Comparison of ENCODE assay signal across 20 mouse cellular contexts in genomic region chr17:49785851-49786250, GRCm38 (mm10).
DNase-seq lines count a peak whose midpoint lies in the region; ATAC-seq and TF ChIP-seq lines count a peak whose summit lies in the region.
"Had no signal": no experiment of that assay in that cellular context is flagged by ENCODE, and none has a peak within 500 bp of the region (broad histone marks: within the 10 kb centered on the region; RNA-seq: fewer than 3 reads in every experiment).

No protein-coding gene starts in this region.

- no peak overlapping the region for H3K4me2 ChIP-seq in heart, embryonic 11.5 days
- no peak overlapping the region for H3K4me2 ChIP-seq in stomach, postnatal 0 days (replicated peaks; ENCODE audit: low read depth)
- H3K4me2 ChIP-seq: embryonic facial prominence, embryonic 13.5 days; embryonic facial prominence, embryonic 15.5 days; forebrain, embryonic 12.5 days; forebrain, embryonic 15.5 days had no signal

- H3K4me1 ChIP-seq in heart, embryonic 11.5 days (ENCODE audit: control insufficient read depth, insufficient read depth, low read length): no peaks in the 10 kb centered on the region; the same call in 1 of the 2 replicates
- H3K4me1 ChIP-seq in limb, embryonic 10.5 days: peaks cover 19% of the 10 kb centered on the region; the same call in 1 of the 2 replicates
- H3K4me1 ChIP-seq in stomach, postnatal 0 days (replicated peaks; ENCODE audit: control insufficient read depth, insufficient read depth): no peaks in the 10 kb centered on the region
- H3K4me1 ChIP-seq: embryonic facial prominence, embryonic 15.5 days; forebrain, embryonic 15.5 days had no signal

- no peak for TF ChIP-seq CTCF in stomach, postnatal 0 days (IDR thresholded peaks at IDR 0.05; ENCODE audit: low read depth)

- no peak for TF ChIP-seq EP300 in stomach, postnatal 0 days (optimal IDR thresholded peaks at IDR 0.05)

- no peak overlapping the region for H3K4me3 ChIP-seq in heart, embryonic 11.5 days (ENCODE audit: low read depth, low read length)
- no peak overlapping the region for H3K4me3 ChIP-seq in limb, embryonic 10.5 days
- no peak overlapping the region for H3K4me3 ChIP-seq in stomach, postnatal 0 days (ENCODE audit: low read depth, low read length)
- H3K4me3 ChIP-seq: embryonic facial prominence, embryonic 13.5 days; embryonic facial prominence, embryonic 15.5 days; forebrain, embryonic 12.5 days; forebrain, embryonic 15.5 days had no signal

- H3K9ac ChIP-seq in heart, embryonic 11.5 days (ENCODE audit: low read depth, low read length): no peak overlapping the region
- no peak overlapping the region for H3K9ac ChIP-seq in stomach, postnatal 0 days (ENCODE audit: low read length)
- H3K9ac ChIP-seq: embryonic facial prominence, embryonic 13.5 days; embryonic facial prominence, embryonic 15.5 days; forebrain, embryonic 12.5 days; forebrain, embryonic 15.5 days; forebrain, postnatal 0 days had no signal

- H3K9me3 ChIP-seq in heart, embryonic 11.5 days (replicated peaks; ENCODE audit: control insufficient read depth, low read length): no peaks in the 10 kb centered on the region
- no peaks in the 10 kb centered on the region for H3K9me3 ChIP-seq in limb, embryonic 10.5 days (replicated peaks)
- H3K9me3 ChIP-seq in stomach, postnatal 0 days (ENCODE audit: control insufficient read depth, low read length): no peaks in the 10 kb centered on the region
- H3K9me3 ChIP-seq: embryonic facial prominence, embryonic 13.5 days; embryonic facial prominence, embryonic 15.5 days; forebrain, embryonic 12.5 days; forebrain, embryonic 15.5 days had no signal

- no peaks in the 10 kb centered on the region for H3K36me3 ChIP-seq in heart, embryonic 11.5 days (ENCODE audit: control insufficient read depth, insufficient read depth, low read length)
- no peaks in the 10 kb centered on the region for H3K36me3 ChIP-seq in limb, embryonic 10.5 days
- H3K36me3 ChIP-seq in stomach, postnatal 0 days (ENCODE audit: control insufficient read depth, insufficient read depth, low read length): no peaks in the 10 kb centered on the region
- H3K36me3 ChIP-seq: embryonic facial prominence, embryonic 13.5 days; embryonic facial prominence, embryonic 15.5 days; forebrain, embryonic 12.5 days; forebrain, embryonic 15.5 days had no signal

- H3K27ac ChIP-seq in heart, embryonic 11.5 days (ENCODE audit: low read depth, low read length): no peak overlapping the region
- H3K27ac ChIP-seq in limb, embryonic 10.5 days: no peak overlapping the region
- H3K27ac ChIP-seq in stomach, postnatal 0 days (replicated peaks): no peak overlapping the region
- H3K27ac ChIP-seq: embryonic facial prominence, embryonic 13.5 days; embryonic facial prominence, embryonic 15.5 days; forebrain, embryonic 12.5 days; forebrain, embryonic 15.5 days had no signal

- H3K27me3 ChIP-seq in heart, embryonic 11.5 days (ENCODE audit: control insufficient read depth, insufficient read depth, low read length): no peaks in the 10 kb centered on the region
- H3K27me3 ChIP-seq in limb, embryonic 10.5 days (ENCODE audit: low read depth, poor library complexity, severe bottlenecking): no peaks in the 10 kb centered on the region
- H3K27me3 ChIP-seq in stomach, postnatal 0 days (ENCODE audit: control insufficient read depth, insufficient read depth, low read length): no peaks in the 10 kb centered on the region
- H3K27me3 ChIP-seq: embryonic facial prominence, embryonic 13.5 days; embryonic facial prominence, embryonic 15.5 days; forebrain, embryonic 12.5 days; forebrain, embryonic 15.5 days had no signal

- no peak for ATAC-seq in heart, embryonic 11.5 days (replicated peaks; ENCODE audit: insufficient number of reproducible peaks, low FRiP score, low TSS enrichment)
- ATAC-seq in stomach, postnatal 0 days (ENCODE audit: low FRiP score, low TSS enrichment): no peak
- ATAC-seq: forebrain, embryonic 15.5 days had no signal

- peak; percentile 72 for DNase-seq in heart, adult 11 months
- peak; percentile 11 for DNase-seq in limb, embryonic 10.5 days (ENCODE audit: low spot score)
- peak; percentile 8 for DNase-seq in stomach, postnatal 0 days (ENCODE audit: low spot score)
- DNase-seq in left cerebral cortex, postnatal 36 days (ENCODE audit: low spot score in 2 of 2): no peak
- DNase-seq: adrenal gland, adult 2 months; adrenal gland, postnatal 10 days; adrenal gland, postnatal 25 days; cerebellum, adult 11 months; cerebellum, adult 18-20 months; cerebellum, adult 8-10 months; cerebellum, adult 9-11 months; cerebellum, postnatal 14 days; cerebellum, postnatal 36 days; embryo, embryonic 11 days; forebrain, postnatal 0 days had no signal

- intact Hi-C loops in left cerebral cortex, postnatal 36 days (cut with DNase I): no loop called here

- WGBS in heart, embryonic 11.5 days (ENCODE audit: insufficient replicate concordance): 79% methylated on average over 5 of the region's 5 CpGs
- 82% methylated on average over 5 of the region's 5 CpGs for WGBS in limb, embryonic 10.5 days
- WGBS in stomach, postnatal 0 days: 82% methylated on average over 5 of the region's 5 CpGs

Comparison
In these comparisons a context has a peak if more than half of its experiments do, and no peak if none do; other contexts are left out.
1. DNase-seq: peak in heart, adult 11 months (single experiment), limb, embryonic 10.5 days (single experiment) and stomach, postnatal 0 days (single experiment); none in left cerebral cortex, postnatal 36 days (0 of 2).